Mouse (Mus musculus) stomach, postnatal 0 days (tissue): ENCODE measurements around the gene Rab15.

Source experiments
- CTCF ChIP-seq: IDR thresholded peaks from 2 replicates; pipeline ENCODE4 v1.5.1; 2016; ENCODE audit warnings: antibody characterized with exemption, low read depth, mild to moderate bottlenecking, moderate library complexity
- EP300 ChIP-seq: optimal IDR thresholded peaks from 2 replicates; pipeline ENCODE3; 2016; ENCODE audit warnings: antibody characterized with exemption

GRCm38 (mm10) chr12:76810491-76810890 is 12.2 kb downstream of the Rab15 start:
- TF ChIP-seq CTCF: no peak
- no peak for TF ChIP-seq EP300
